8 mouse cellular contexts compared by ENCODE assay signal in the genomic region with DNA sequence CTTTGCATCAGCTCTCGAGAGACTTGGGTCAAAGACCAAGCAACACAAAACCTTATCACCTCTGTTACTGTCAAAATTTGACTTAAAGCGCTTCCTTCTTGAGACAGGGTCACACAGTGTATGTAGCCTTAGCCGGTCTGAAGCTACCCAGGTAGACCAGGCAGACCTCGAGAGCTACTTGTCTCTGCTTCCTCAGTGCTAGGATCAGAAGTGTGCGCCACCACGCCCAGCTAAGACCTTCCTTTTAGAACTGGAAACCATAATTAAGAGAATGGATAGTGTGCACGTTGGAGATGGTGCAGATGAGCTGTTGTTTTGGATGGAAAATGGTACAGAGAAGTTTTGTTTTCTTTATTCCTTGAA. TPM values are rescaled to one million over a fixed set of nuclear protein-coding genes. Genes with fewer than 3 reads are reported as not detected.
DNase-seq lines count a peak whose midpoint lies in the region; ATAC-seq and TF ChIP-seq lines count a peak whose summit lies in the region.

No protein-coding gene starts in this region.

- H3K4me1 ChIP-seq in lung, embryonic 14.5 days (ENCODE audit: insufficient read depth): no peaks in the 10 kb centered on the region
- peaks cover 23% of the 10 kb centered on the region for H3K4me1 ChIP-seq in embryonic facial prominence, embryonic 10.5 days
- peaks cover 25% of the 10 kb centered on the region for H3K4me1 ChIP-seq in midbrain, embryonic 15.5 days

- no peaks in the 10 kb centered on the region for H3K36me3 ChIP-seq in lung, embryonic 14.5 days (ENCODE audit: insufficient read depth)
- H3K36me3 ChIP-seq in embryonic facial prominence, embryonic 10.5 days (replicated peaks): peaks cover 3% of the 10 kb centered on the region; the same call in 1 of the 2 replicates
- H3K36me3 ChIP-seq in midbrain, embryonic 15.5 days (replicated peaks): no peaks in the 10 kb centered on the region

- no peak for TF ChIP-seq CTCF in lung, embryonic 14.5 days (IDR thresholded peaks at IDR 0.05; ENCODE audit: low read depth)

- H3K4me3 ChIP-seq in lung, embryonic 14.5 days (ENCODE audit: low read depth, low read length): peak overlapping the region; percentile 84
- peak overlapping the region; percentile 86 for H3K4me3 ChIP-seq in embryonic facial prominence, embryonic 10.5 days
- H3K4me3 ChIP-seq in midbrain, embryonic 15.5 days: peak overlapping the region; percentile 91

- no peaks in the 10 kb centered on the region for H3K27me3 ChIP-seq in lung, embryonic 14.5 days (ENCODE audit: insufficient read depth, low read length)
- no peaks in the 10 kb centered on the region for H3K27me3 ChIP-seq in embryonic facial prominence, embryonic 10.5 days (replicated peaks; ENCODE audit: low read depth, poor library complexity, severe bottlenecking)
- H3K27me3 ChIP-seq in midbrain, embryonic 15.5 days (replicated peaks): no peaks in the 10 kb centered on the region

- 2% methylated on average over 7 of the region's 7 CpGs for whole genome bisulfite sequencing in lung, embryonic 14.5 days
- 4% methylated on average over 7 of the region's 7 CpGs for WGBS in embryonic facial prominence, embryonic 10.5 days
- 4% methylated on average over 7 of the region's 7 CpGs for WGBS in midbrain, embryonic 15.5 days

- peak overlapping the region; percentile 77 for H3K9ac ChIP-seq in lung, embryonic 14.5 days
- H3K9ac ChIP-seq in midbrain, embryonic 15.5 days: peak overlapping the region; percentile 94

- peak overlapping the region; percentile 87 for H3K27ac ChIP-seq in lung, embryonic 14.5 days (ENCODE audit: low read depth)
- peak overlapping the region; percentile 94 for H3K27ac ChIP-seq in embryonic facial prominence, embryonic 10.5 days (replicated peaks)
- H3K27ac ChIP-seq in midbrain, embryonic 15.5 days: peak overlapping the region; percentile 92

- peak; percentile 72 for ATAC-seq in lung, embryonic 14.5 days (ENCODE audit: insufficient read depth)
- ATAC-seq in inflammation-experienced regulatory T-cells, adult 6 months: peak; percentile 37
- peak; percentile 78 for ATAC-seq in midbrain, embryonic 15.5 days (replicated peaks)

- no peak for DNase-seq in lung, embryonic 14.5 days
- no peak for DNase-seq in lung, postnatal 36 days
- no peak for DNase-seq in embryonic facial prominence, embryonic 10.5 days (ENCODE audit: low spot score)
- no peak for DNase-seq in right cerebral cortex, postnatal 14 days
- DNase-seq in urinary bladder, postnatal 4 days (ENCODE audit: low spot score in 2 of 2): no peak
- DNase-seq in urinary bladder, postnatal 25 days (ENCODE audit: low spot score): no peak

- no peaks in the 10 kb centered on the region for H3K9me3 ChIP-seq in lung, embryonic 14.5 days (ENCODE audit: low read depth, low read length)
- H3K9me3 ChIP-seq in embryonic facial prominence, embryonic 10.5 days: no peaks in the 10 kb centered on the region
- H3K9me3 ChIP-seq in midbrain, embryonic 15.5 days: no peaks in the 10 kb centered on the region

- peak overlapping the region; percentile 88 for H3K4me2 ChIP-seq in lung, embryonic 14.5 days
- H3K4me2 ChIP-seq in midbrain, embryonic 15.5 days: peak overlapping the region; percentile 61

RNA-seq across cellular contexts. Expression of a gene that starts 4.2 kb away (rescaled TPM):
- 16.2 and 18.4 TPM in 2 replicates for polyA plus RNA-seq in lung, embryonic 14.5 days (2014; fragmentation: Nextera tagmentation; extraction: Ambion mirVana)
- polyA plus RNA-seq in embryonic facial prominence, embryonic 10.5 days (2016; fragmentation: Nextera tagmentation; extraction: Ambion mirVana): 18.6 and 21.7 TPM in 2 replicates
- polyA plus RNA-seq in inflammation-experienced regulatory T-cells, adult 6 months (2017; shearing (Covaris generic)): 10 to 100 TPM; 29.6 to 34.8 (median 30.4) TPM
- polyA plus RNA-seq in midbrain, embryonic 15.5 days (2015; fragmentation: Nextera tagmentation; extraction: Ambion mirVana): 48.0 and 49.8 TPM in 2 replicates
